Mouse (Mus musculus) adrenal gland, postnatal 36 days (tissue): ENCODE data around the gene Btn2a2. TPM values are rescaled to one million over a fixed set of nuclear protein-coding genes. Genes with fewer than 3 reads are reported as not detected.

Source experiments
- DNase-seq, 2 experiments: peaks; one replicate each; pipeline ENCODE4 v3.0.0; 2021; ENCODE audit warnings: mixed read lengths in 1 of 2
- total RNA-seq, 2 experiments: library from RNA; stranded (reverse); gene quantifications; 2 replicates each; pipeline ENCODE4 v1.2.3; 2021

Gene Btn2a2
- total RNA-seq, 2 experiments from 2014 or later: not detected

- peak; percentile 81 to 84 for DNase-seq
Measured at GRCm38 (mm10) chr13:23521703-23522102, 33.0 kb upstream of the Btn2a2 start.

- peak; percentile 75 to 83 for DNase-seq
Measured at GRCm38 (mm10) chr13:23519416-23519815, 30.8 kb upstream of the Btn2a2 start.

- DNase-seq: peak; percentile 70 to 76
Measured at GRCm38 (mm10) chr13:23518885-23519284, 30.2 kb upstream of the Btn2a2 start.

- no peak for DNase-seq
Measured at GRCm38 (mm10) chr13:23518295-23518603, 29.6 kb upstream of the Btn2a2 start.

GRCm38 (mm10) chr13:23517603-23518294 lies 29.1 kb upstream of the Btn2a2 start:
- DNase-seq: peak; percentile 85 to 92

GRCm38 (mm10) chr13:23516822-23517602 lies 28.4 kb upstream of the Btn2a2 start:
- DNase-seq: peak; percentile 72 to 75

GRCm38 (mm10) chr13:23515826-23516620 lies 27.4 kb upstream of the Btn2a2 start:
- DNase-seq: no peak

- DNase-seq: no peak
Measured at GRCm38 (mm10) chr13:23515281-23515680, 26.6 kb upstream of the Btn2a2 start.

- no peak for DNase-seq
Measured at GRCm38 (mm10) chr13:23513517-23513916, 24.9 kb upstream of the Btn2a2 start.

GRCm38 (mm10) chr13:23510127-23510526 lies 21.5 kb upstream of the Btn2a2 start:
- DNase-seq: no peak

GRCm38 (mm10) chr13:23506819-23507515 lies 18.3 kb upstream of the Btn2a2 start:
- DNase-seq: peak in 1 of 2 experiments; percentile 30

GRCm38 (mm10) chr13:23506351-23506750 lies 17.7 kb upstream of the Btn2a2 start:
- DNase-seq: peak; percentile 48 to 67

GRCm38 (mm10) chr13:23505662-23506345 lies 17.1 kb upstream of the Btn2a2 start:
- no peak for DNase-seq

- peak; percentile 33 to 54 for DNase-seq
Measured at GRCm38 (mm10) chr13:23503797-23504196, 15.1 kb upstream of the Btn2a2 start.

- DNase-seq: no peak
Measured at GRCm38 (mm10) chr13:23502916-23503315, 14.3 kb upstream of the Btn2a2 start.

GRCm38 (mm10) chr13:23502031-23502567 lies 13.4 kb upstream of the Btn2a2 start:
- no peak for DNase-seq

- no peak for DNase-seq
Measured at GRCm38 (mm10) chr13:23501511-23501910, 12.9 kb upstream of the Btn2a2 start.

GRCm38 (mm10) chr13:23500424-23501200 lies 12.0 kb upstream of the Btn2a2 start:
- DNase-seq: peak; percentile 45 to 63

GRCm38 (mm10) chr13:23499943-23500342 lies 11.3 kb upstream of the Btn2a2 start:
- no peak for DNase-seq

- DNase-seq: no peak
Measured at GRCm38 (mm10) chr13:23498653-23499052, 10.0 kb upstream of the Btn2a2 start.
